Mouse (Mus musculus): ENCODE measurements around the gene Syne2. TPM values are rescaled to one million over a fixed set of nuclear protein-coding genes. Genes with fewer than 3 reads are reported as not detected.
A peak's percentile ranks its signal among the peaks of the same experiment; 100 is the strongest.

Gene Syne2
- polyA plus RNA-seq, 1 experiment from 2014 or later: 84.3 TPM

DNA sequence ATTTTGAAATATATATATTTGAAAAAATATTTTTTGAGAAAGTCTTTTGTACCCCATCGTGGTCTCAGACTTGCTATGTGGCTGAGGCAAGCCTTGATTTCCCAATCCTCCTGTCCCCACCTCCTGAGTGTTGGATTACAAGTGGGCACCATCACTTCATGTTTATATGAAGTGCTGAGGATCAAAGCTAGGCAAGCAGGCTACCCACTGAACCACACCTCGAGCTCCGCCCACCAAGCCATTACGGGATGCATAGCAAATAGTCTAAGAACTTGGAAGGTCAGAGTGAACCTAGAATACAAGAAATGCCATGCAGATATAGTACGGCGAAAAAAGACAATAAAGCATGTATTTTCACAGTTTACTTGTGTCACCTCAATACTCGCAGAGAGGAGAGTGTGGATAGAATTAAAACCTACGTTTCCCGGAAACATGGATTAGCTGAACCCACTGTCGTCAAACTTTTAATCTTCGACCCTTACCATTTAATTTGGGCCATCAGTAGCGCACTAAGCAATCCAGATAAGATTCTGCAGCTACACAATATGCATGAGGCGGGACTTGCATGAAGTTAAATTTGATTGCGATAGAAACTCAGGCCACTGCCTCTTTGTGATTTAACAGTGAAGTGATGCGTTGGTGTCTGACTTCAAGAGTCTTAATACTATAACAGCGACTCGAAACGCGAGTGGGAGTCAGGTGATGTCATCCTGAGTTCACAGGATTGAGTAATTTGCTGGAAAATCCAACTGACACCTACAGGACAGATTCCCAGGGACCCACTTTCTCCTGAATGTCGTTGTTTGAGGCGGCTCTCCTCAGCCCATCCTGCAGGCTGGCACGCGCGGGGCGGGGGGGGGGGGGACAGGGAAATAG, 715 bp upstream of the Syne2 start:
- Histone ChIP-seq H3K4me3 (peak overlapping the region; percentile 74), H3K9me3 (no peaks in the 10 kb centered on the region), H3K27ac (peak overlapping the region; percentile 97), H3K36me3 (no peaks in the 10 kb centered on the region), H3K27me3 (ENCODE audit: insufficient read depth, poor library complexity, severe bottlenecking) (peaks cover 21% of the 10 kb centered on the region), H3K4me1 (replicated peaks) (peaks cover 43% of the 10 kb centered on the region)
- peak; percentile 23 for DNase-seq (ENCODE audit: low spot score)
- WGBS: 15% methylated on average over 25 of the region's 25 CpGs

GRCm38 (mm10) chr12:75818453-75819434, 810 bp downstream of the Syne2 start:
- Histone ChIP-seq H3K27me3 (ENCODE audit: insufficient read depth, poor library complexity, severe bottlenecking) (peaks cover 21% of the 10 kb centered on the region), H3K27ac (peak overlapping the region; percentile 97), H3K4me1 (replicated peaks) (peaks cover 48% of the 10 kb centered on the region), H3K4me3 (peak overlapping the region; percentile 74), H3K36me3 (no peaks in the 10 kb centered on the region), H3K9me3 (no peaks in the 10 kb centered on the region)
- peak; percentile 71 for DNase-seq (ENCODE audit: low spot score)
- under 1% methylated on average over 93 of the region's 93 CpGs for WGBS

- H3K4me3 ChIP-seq: peak overlapping the region; percentile 74
- H3K4me1 ChIP-seq (replicated peaks): peaks cover 48% of the 10 kb centered on the region
- peak overlapping the region; percentile 97 for H3K27ac ChIP-seq
- no peak for DNase-seq (ENCODE audit: low spot score)
- WGBS: 18% methylated on average over 11 of the region's 11 CpGs
- H3K27me3 ChIP-seq (ENCODE audit: insufficient read depth, poor library complexity, severe bottlenecking): peaks cover 21% of the 10 kb centered on the region
- no peaks in the 10 kb centered on the region for H3K9me3 ChIP-seq
- no peaks in the 10 kb centered on the region for H3K36me3 ChIP-seq
Measured at GRCm38 (mm10) chr12:75819481-75819880, 1.5 kb downstream of the Syne2 start.

DNA sequence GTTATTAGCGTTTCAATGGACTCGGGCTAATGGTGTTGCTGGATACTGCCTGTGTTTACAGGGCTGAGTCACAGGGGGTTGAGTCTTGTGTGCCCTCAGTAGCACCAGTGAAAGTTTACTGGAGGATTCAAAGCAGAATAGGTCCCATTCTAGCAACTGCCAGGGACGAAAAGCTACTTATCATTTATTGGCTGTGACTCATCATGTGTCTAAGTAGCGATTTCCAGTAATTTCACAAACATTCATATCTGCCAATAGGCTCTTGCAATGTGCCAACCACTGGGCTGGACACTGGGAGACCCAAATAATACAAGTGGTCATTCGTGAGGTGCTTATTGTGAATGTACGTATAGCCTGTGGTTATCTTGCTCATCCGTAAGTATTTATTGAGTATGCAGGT, 2.3 kb downstream of the Syne2 start:
- Histone ChIP-seq H3K27ac (no peak overlapping the region), H3K36me3 (no peaks in the 10 kb centered on the region), H3K4me3 (0 out of 2 replicates have a peak overlapping the region, but pooled peaks have one; percentile 13), H3K27me3 (ENCODE audit: insufficient read depth, poor library complexity, severe bottlenecking) (peaks cover 19% of the 10 kb centered on the region), H3K9me3 (no peaks in the 10 kb centered on the region), H3K4me1 (replicated peaks) (peaks cover 48% of the 10 kb centered on the region)
- DNase-seq (ENCODE audit: low spot score): no peak
- WGBS: 76% methylated on average over 7 of the region's 7 CpGs

- Histone ChIP-seq H3K4me1 (replicated peaks) (peaks cover 50% of the 10 kb centered on the region), H3K4me3 (no peak overlapping the region), H3K9me3 (no peaks in the 10 kb centered on the region), H3K27ac (no peak overlapping the region), H3K36me3 (no peaks in the 10 kb centered on the region), H3K27me3 (ENCODE audit: insufficient read depth, poor library complexity, severe bottlenecking) (0 out of 2 replicates have a peak, but pooled peaks cover 7% of the 10 kb centered on the region)
- DNase-seq (ENCODE audit: low spot score): peak; percentile 12
- WGBS: 51% methylated on average over 6 of the region's 6 CpGs
Measured at GRCm38 (mm10) chr12:75822122-75822521, 4.2 kb downstream of the Syne2 start.

GRCm38 (mm10) chr12:75823475-75823874, 5.5 kb downstream of the Syne2 start:
- peaks cover 41% of the 10 kb centered on the region for H3K4me1 ChIP-seq (replicated peaks)
- H3K36me3 ChIP-seq: no peaks in the 10 kb centered on the region
- no peak overlapping the region for H3K4me3 ChIP-seq
- no peaks in the 10 kb centered on the region for H3K9me3 ChIP-seq
- H3K27ac ChIP-seq: no peak overlapping the region
- no peaks in the 10 kb centered on the region for H3K27me3 ChIP-seq (ENCODE audit: insufficient read depth, poor library complexity, severe bottlenecking)
- DNase-seq (ENCODE audit: low spot score): no peak
- WGBS: 92% methylated on average over 6 of the region's 6 CpGs

DNA sequence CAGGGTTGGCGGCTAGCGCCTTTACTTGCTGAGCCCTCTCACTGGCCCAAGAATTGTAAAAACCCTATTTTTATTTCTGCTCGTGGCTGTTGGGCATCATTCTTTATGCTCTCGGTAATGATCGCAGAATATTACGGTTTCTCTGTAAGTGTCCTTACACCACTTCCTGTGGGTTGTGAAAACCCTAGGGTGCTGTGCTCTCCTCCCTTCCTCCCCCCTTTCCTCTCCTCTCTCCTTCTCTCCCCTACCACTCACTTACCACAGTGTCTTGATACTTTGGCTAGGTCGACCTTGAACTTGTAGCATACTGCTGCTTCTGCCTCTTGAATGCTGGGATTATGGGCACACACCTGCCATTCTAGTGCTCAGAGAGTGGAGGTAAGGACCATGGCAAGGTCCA, 7.5 kb downstream of the Syne2 start:
- Histone ChIP-seq H3K36me3 (peaks cover 1% of the 10 kb centered on the region), H3K9me3 (no peaks in the 10 kb centered on the region), H3K27me3 (ENCODE audit: insufficient read depth, poor library complexity, severe bottlenecking) (no peaks in the 10 kb centered on the region), H3K4me3 (no peak overlapping the region), H3K27ac (no peak overlapping the region), H3K4me1 (replicated peaks) (peaks cover 32% of the 10 kb centered on the region)
- 94% methylated on average over 7 of the region's 7 CpGs for WGBS
- DNase-seq (ENCODE audit: low spot score): no peak

DNA sequence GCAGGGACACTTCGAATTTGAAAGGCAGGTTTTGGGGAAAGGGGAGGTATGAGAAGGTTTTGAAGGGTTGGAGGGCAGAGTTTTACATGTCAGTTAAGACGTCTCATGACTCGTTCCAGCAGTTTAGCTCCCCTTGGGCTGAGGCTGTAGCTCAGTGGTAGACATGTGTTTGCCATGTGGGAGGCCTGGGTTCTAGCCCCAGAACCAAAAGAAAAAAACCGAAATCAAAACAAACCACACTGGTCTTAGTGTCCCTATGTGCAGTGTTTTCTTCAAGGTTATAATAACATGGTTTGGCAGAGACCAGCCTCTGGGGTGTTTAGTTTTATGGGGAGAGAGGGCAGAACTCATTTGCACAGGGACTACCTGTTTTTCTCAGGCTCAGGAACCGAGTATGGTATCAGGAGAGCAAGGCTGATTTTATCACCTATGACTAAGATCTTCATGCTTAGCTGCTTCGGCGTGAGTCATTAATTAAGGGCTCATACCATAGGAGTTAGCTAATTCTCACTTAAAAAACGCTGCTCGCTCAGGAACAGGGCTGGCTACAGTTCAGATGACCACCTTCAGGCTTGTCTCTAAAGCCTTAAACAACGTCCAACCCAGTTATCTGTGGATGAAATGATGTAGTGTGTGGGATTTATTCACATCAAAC, 8.9 kb downstream of the Syne2 start:
- H3K9me3 ChIP-seq: no peaks in the 10 kb centered on the region
- H3K36me3 ChIP-seq: peaks cover 14% of the 10 kb centered on the region
- DNase-seq (ENCODE audit: low spot score): no peak
- H3K4me3 ChIP-seq: no peak overlapping the region
- 72% methylated on average over 10 of the region's 10 CpGs for WGBS
- H3K27ac ChIP-seq: no peak overlapping the region
- peaks cover 19% of the 10 kb centered on the region for H3K4me1 ChIP-seq (replicated peaks)
- no peaks in the 10 kb centered on the region for H3K27me3 ChIP-seq (ENCODE audit: insufficient read depth, poor library complexity, severe bottlenecking)

- Histone ChIP-seq H3K9me3 (no peaks in the 10 kb centered on the region), H3K4me1 (replicated peaks) (peaks cover 10% of the 10 kb centered on the region), H3K27me3 (ENCODE audit: insufficient read depth, poor library complexity, severe bottlenecking) (no peaks in the 10 kb centered on the region), H3K36me3 (peaks cover 14% of the 10 kb centered on the region), H3K4me3 (no peak overlapping the region), H3K27ac (no peak overlapping the region)
- DNase-seq (ENCODE audit: low spot score): no peak
- WGBS: 88% methylated on average over 15 of the region's 15 CpGs
Measured at GRCm38 (mm10) chr12:75827751-75828150, 9.8 kb downstream of the Syne2 start.

DNA sequence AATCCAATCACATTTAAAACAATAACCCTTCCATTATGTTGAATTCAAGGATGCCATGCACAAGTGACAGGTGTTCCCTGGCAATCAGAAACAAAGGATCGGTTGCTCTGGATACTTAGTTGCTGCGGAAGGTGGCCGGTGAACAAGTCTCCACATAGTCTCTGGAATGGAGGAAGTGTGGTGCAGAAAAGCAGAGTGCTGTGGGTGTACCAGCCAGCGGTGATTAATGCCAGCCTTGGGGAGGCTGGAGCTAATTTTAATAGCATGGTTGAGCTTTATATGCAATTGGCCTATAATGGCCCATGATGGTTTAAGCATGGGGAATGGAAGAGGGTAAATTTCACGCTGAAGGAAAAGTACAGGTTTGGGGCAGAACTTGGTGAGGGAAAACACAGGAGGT, 11.7 kb downstream of the Syne2 start:
- Histone ChIP-seq H3K9me3 (no peaks in the 10 kb centered on the region), H3K27ac (no peak overlapping the region), H3K36me3 (peaks cover 14% of the 10 kb centered on the region), H3K4me1 (replicated peaks) (peaks cover 27% of the 10 kb centered on the region), H3K27me3 (ENCODE audit: insufficient read depth, poor library complexity, severe bottlenecking) (no peaks in the 10 kb centered on the region), H3K4me3 (no peak overlapping the region)
- WGBS: 90% methylated on average over 5 of the region's 5 CpGs
- no peak for DNase-seq (ENCODE audit: low spot score)

GRCm38 (mm10) chr12:75833149-75833959, 15.4 kb downstream of the Syne2 start:
- Histone ChIP-seq H3K4me1 (replicated peaks) (peaks cover 49% of the 10 kb centered on the region), H3K27ac (no peak overlapping the region)
- 83% methylated on average over 12 of the region's 12 CpGs for WGBS

More at GRCm38 (mm10) chr12:75833149-75833959, 15.4 kb downstream of the Syne2 start:
- peaks cover 14% of the 10 kb centered on the region for H3K36me3 ChIP-seq
- no peak for DNase-seq (ENCODE audit: low spot score)
- no peaks in the 10 kb centered on the region for H3K9me3 ChIP-seq
- H3K4me3 ChIP-seq: no peak overlapping the region
- H3K27me3 ChIP-seq (ENCODE audit: insufficient read depth, poor library complexity, severe bottlenecking): no peaks in the 10 kb centered on the region
